Mouse (Mus musculus): ENCODE results near the gene St6gal1. TPM values are rescaled to one million over a fixed set of nuclear protein-coding genes. Genes with fewer than 3 reads are reported as not detected.

Gene St6gal1
- polyA plus RNA-seq, 2 experiments: 10.5 to 10.6 TPM

DNA sequence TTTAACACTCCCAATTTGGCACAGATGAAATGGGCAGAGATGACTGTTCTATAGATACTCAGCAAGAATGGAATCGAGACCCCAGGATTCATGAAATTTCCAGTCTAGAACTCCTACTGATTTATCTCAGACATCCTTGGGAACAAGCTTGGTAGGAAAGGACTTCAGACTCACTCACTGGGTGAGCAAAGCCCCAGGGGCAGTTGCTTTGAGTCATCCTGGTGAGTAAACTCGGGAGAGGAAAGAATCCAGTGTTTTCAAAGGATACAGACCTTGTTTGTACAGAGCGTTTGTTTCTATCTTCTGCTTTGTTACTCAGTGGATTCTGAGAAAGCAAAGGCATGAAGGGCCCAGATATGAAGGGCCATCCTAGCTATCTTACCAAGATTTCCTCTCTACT is 95.5 kb downstream of the St6gal1 start:
- Histone ChIP-seq H3K36me3 (replicated peaks; ENCODE audit: control insufficient read depth, insufficient read depth, low read depth) (no peaks in the 10 kb centered on the region), H3K9ac (replicated peaks) (no peak overlapping the region), H3K4me2 (ENCODE audit: low read depth) (no peak overlapping the region), H3K27me3 (ENCODE audit: control insufficient read depth, insufficient read depth, low read length) (no peaks in the 10 kb centered on the region), H3K4me3 (ENCODE audit: insufficient read depth in 1 of 2, low read depth in 2 of 2, low read length in 2 of 2) (no peak overlapping the region), H3K27ac (no peak overlapping the region), H3K4me1 (replicated peaks; ENCODE audit: control insufficient read depth in 2 of 2, insufficient read depth in 2 of 2, low read length in 1 of 2) (peaks cover 0 to 8% of the 10 kb centered on the region in 2 experiments; a peak in 1 of 4 replicates), H3K9me3 (ENCODE audit: control insufficient read depth, low read length) (no peaks in the 10 kb centered on the region)
- ATAC-seq (ENCODE audit: insufficient read depth): no peak
- 53% methylated on average over 3 of the region's 3 CpGs for WGBS (ENCODE audit: insufficient replicate concordance)
- no peak for DNase-seq (ENCODE audit: low read depth in 3 of 3, low spot score in 3 of 3)
- no peak for TF ChIP-seq EP300 (IDR thresholded peaks at IDR 0.05; ENCODE audit: low read depth)
- no peak for TF ChIP-seq CTCF (IDR thresholded peaks at IDR 0.05; ENCODE audit: low read depth)

DNA sequence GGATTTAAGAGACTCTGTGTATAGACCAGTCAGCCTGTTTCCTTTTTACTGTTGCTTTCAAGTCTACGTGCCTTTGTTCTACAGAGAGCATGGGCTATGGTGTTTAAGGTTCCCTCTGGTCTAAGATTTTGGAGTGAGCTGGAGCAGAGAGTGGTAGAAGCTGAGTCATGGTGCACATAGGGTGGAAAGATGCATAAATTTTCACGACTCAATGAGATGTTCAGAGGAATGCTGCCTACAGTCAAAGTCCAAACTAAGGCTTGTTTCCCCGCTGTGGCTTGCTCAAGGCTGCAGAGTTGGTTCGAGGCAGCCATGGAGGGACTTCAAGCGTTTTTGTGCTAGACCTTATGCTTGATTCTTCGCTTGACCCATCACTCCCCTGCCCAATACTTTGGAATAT is 96.0 kb downstream of the St6gal1 start:
- Histone ChIP-seq H3K4me2 (ENCODE audit: low read depth) (no peak overlapping the region), H3K4me1 (replicated peaks; ENCODE audit: control insufficient read depth in 2 of 2, insufficient read depth in 2 of 2, low read length in 1 of 2) (peaks cover 0 to 8% of the 10 kb centered on the region in 2 experiments; a peak in 2 of 4 replicates), H3K27me3 (ENCODE audit: control insufficient read depth, insufficient read depth, low read length) (no peaks in the 10 kb centered on the region), H3K27ac (no peak overlapping the region), H3K9me3 (ENCODE audit: control insufficient read depth, low read length) (no peaks in the 10 kb centered on the region), H3K9ac (replicated peaks) (no peak overlapping the region), H3K4me3 (ENCODE audit: insufficient read depth in 1 of 2, low read depth in 2 of 2, low read length in 2 of 2) (no peak overlapping the region), H3K36me3 (replicated peaks; ENCODE audit: control insufficient read depth, insufficient read depth, low read depth) (no peaks in the 10 kb centered on the region)
- DNase-seq (ENCODE audit: low read depth in 3 of 3, low spot score in 3 of 3) (no peak), ATAC-seq (ENCODE audit: insufficient read depth) (no peak)
- TF ChIP-seq CTCF (IDR thresholded peaks at IDR 0.05; ENCODE audit: low read depth) (no peak), EP300 (IDR thresholded peaks at IDR 0.05; ENCODE audit: low read depth) (no peak)
- WGBS (ENCODE audit: insufficient replicate concordance): 70% methylated on average over 6 of the region's 6 CpGs

DNA sequence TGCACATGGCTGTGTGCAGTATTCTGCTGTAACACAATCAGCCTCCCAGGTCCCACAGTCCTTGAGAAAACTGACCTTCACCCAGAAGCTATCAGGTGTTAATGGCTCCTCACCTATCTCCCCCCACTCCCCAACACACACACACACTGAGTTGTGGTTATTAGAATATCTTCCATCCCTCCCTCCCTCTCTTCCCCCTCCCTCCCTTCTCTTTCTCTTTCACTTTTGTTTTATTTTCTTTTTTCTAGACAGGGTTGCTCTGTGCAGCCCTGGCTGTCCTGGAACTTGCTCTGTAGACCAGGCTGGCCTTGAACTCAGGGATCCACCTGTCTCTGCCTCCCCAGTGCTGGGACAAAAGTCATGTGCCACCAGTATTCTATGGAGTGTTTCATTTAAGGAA is 97.9 kb downstream of the St6gal1 start:
- DNase-seq (ENCODE audit: low read depth in 3 of 3, low spot score in 3 of 3) (no peak), ATAC-seq (ENCODE audit: insufficient read depth) (no peak)
- no peak overlapping the region for H3K9ac ChIP-seq (replicated peaks)
- TF ChIP-seq EP300 (IDR thresholded peaks at IDR 0.05; ENCODE audit: low read depth): no peak
- TF ChIP-seq CTCF (IDR thresholded peaks at IDR 0.05; ENCODE audit: low read depth): no peak
- no peak overlapping the region for H3K27ac ChIP-seq
- no peaks in the 10 kb centered on the region for H3K9me3 ChIP-seq (ENCODE audit: control insufficient read depth, low read length)
- no peak overlapping the region for H3K4me3 ChIP-seq (ENCODE audit: insufficient read depth in 1 of 2, low read depth in 2 of 2, low read length in 2 of 2)
- no peaks in the 10 kb centered on the region for H3K27me3 ChIP-seq (ENCODE audit: control insufficient read depth, insufficient read depth, low read length)
- H3K36me3 ChIP-seq (replicated peaks; ENCODE audit: control insufficient read depth, insufficient read depth, low read depth): no peaks in the 10 kb centered on the region
- H3K4me2 ChIP-seq (ENCODE audit: low read depth): no peak overlapping the region
- peaks cover 0 to 7% of the 10 kb centered on the region in 2 experiments; a peak in 2 of 4 replicates for H3K4me1 ChIP-seq (replicated peaks; ENCODE audit: control insufficient read depth in 2 of 2, insufficient read depth in 2 of 2, low read length in 1 of 2)

DNA sequence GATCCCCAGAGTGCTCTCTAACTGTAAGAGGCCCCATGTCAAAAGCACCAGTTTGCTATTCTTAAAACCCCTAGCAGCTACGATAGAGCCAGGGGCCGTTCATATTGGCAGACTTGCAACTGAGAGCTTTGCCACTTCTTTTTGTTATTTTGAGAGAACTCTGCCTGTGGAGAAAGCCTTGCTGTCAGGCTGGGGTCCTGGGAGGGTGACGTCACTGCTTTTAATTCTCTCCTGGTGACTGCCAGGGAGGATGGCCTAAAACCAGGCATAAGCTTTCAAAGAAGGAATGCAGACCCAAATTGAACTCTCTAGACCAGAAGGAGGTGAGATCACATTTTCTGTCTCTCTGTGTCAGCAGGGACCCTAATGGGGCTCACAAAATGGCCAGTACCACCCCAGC is 99.4 kb downstream of the St6gal1 start:
- TF ChIP-seq EP300 (IDR thresholded peaks at IDR 0.05; ENCODE audit: low read depth): no peak
- no peak for TF ChIP-seq CTCF (IDR thresholded peaks at IDR 0.05; ENCODE audit: low read depth)
- Histone ChIP-seq H3K36me3 (replicated peaks; ENCODE audit: control insufficient read depth, insufficient read depth, low read depth) (no peaks in the 10 kb centered on the region), H3K9me3 (ENCODE audit: control insufficient read depth, low read length) (no peaks in the 10 kb centered on the region), H3K4me3 (ENCODE audit: insufficient read depth in 1 of 2, low read depth in 2 of 2, low read length in 2 of 2) (no peak overlapping the region), H3K4me2 (ENCODE audit: low read depth) (no peak overlapping the region), H3K4me1 (replicated peaks; ENCODE audit: control insufficient read depth in 2 of 2, insufficient read depth in 2 of 2, low read length in 1 of 2) (peaks cover 0 to 2% of the 10 kb centered on the region in 2 experiments; a peak in 2 of 4 replicates), H3K9ac (replicated peaks) (no peak overlapping the region), H3K27ac (no peak overlapping the region), H3K27me3 (ENCODE audit: control insufficient read depth, insufficient read depth, low read length) (no peaks in the 10 kb centered on the region)
- ATAC-seq (ENCODE audit: insufficient read depth) (no peak), DNase-seq (ENCODE audit: low read depth in 3 of 3, low spot score in 3 of 3) (no peak)
- 59% methylated on average over 3 of the region's 3 CpGs for WGBS (ENCODE audit: insufficient replicate concordance)

DNA sequence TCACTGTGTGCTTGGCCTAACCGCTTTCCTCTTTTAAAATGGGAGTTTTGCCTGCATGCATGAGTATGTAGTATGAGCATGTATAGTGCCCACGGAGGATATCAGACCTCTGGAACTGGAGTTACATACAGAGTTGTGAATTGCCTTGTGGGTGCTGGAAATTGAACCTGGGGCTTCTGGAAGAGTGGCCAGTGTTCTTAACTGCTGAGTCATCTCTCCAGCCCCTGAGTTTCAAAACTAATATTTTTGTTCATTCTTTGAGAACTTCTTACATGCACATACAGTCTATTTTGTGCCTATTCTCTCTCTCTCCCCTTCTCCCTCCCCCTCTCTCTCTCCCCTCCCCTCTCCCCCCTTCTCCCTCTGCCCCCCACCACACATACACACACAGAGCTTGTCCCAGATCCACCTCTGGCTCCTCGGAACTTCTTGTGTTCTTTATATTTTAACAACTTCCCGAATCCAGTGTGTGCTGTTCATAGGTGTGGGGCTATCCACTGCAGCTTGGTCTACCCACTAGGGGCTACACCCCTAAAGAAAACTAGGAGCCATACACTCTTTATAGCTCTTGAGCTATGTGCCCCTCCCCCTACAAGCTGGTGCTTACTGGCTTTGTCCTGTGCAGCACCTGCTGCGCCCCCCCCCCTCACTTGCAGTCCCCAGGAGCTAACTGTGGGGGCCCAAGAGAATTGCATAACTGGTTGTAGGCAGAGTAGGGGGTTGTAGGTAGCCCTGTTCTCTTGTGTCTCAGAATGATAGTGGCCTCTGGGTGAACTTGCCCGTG is 100.5 kb downstream of the St6gal1 start:
- TF ChIP-seq CTCF (IDR thresholded peaks at IDR 0.05; ENCODE audit: low read depth) (no peak), EP300 (IDR thresholded peaks at IDR 0.05; ENCODE audit: low read depth) (no peak)
- Histone ChIP-seq H3K27me3 (ENCODE audit: control insufficient read depth, insufficient read depth, low read length) (no peaks in the 10 kb centered on the region), H3K4me3 (ENCODE audit: insufficient read depth in 1 of 2, low read depth in 2 of 2, low read length in 2 of 2) (no peak overlapping the region), H3K36me3 (replicated peaks; ENCODE audit: control insufficient read depth, insufficient read depth, low read depth) (no peaks in the 10 kb centered on the region), H3K4me1 (replicated peaks; ENCODE audit: control insufficient read depth in 2 of 2, insufficient read depth in 2 of 2, low read length in 1 of 2) (peaks cover 0 to 2% of the 10 kb centered on the region in 2 experiments; a peak in 2 of 4 replicates), H3K27ac (no peak overlapping the region), H3K4me2 (ENCODE audit: low read depth) (no peak overlapping the region), H3K9me3 (ENCODE audit: control insufficient read depth, low read length) (no peaks in the 10 kb centered on the region), H3K9ac (replicated peaks) (no peak overlapping the region)
- 53% methylated on average over 6 of the region's 6 CpGs for WGBS (ENCODE audit: insufficient replicate concordance)
- ATAC-seq (ENCODE audit: insufficient read depth): no peak
- no peak for DNase-seq (ENCODE audit: low read depth in 3 of 3, low spot score in 3 of 3)
